Mouse (Mus musculus) urinary bladder, postnatal 4 days (tissue): ENCODE data around the gene Sde2.
A peak's percentile ranks its signal among the peaks of the same experiment; 100 is the strongest.
"Not testable (repeated sequence)": the region's sequence is repeated elsewhere in the genome, so short reads cannot be mapped to it uniquely, and the experiment has no call there.

Experiments
- DNase-seq, 2 experiments: peaks; one replicate each; pipeline ENCODE4 v3.0.0; 2021 to 2022; ENCODE audit warnings: low spot score in 2 of 2

Sde2 gene

GRCm38 (mm10) chr1:180835273-180836015, 15.5 kb upstream of the Sde2 start:
- no peak for DNase-seq

GRCm38 (mm10) chr1:180836467-180836866, 14.5 kb upstream of the Sde2 start:
- not testable (repeated sequence) for DNase-seq

GRCm38 (mm10) chr1:180837186-180837585, 13.7 kb upstream of the Sde2 start:
- DNase-seq = no peak

GRCm38 (mm10) chr1:180838014-180838413, 12.9 kb upstream of the Sde2 start:
- no peak for DNase-seq

GRCm38 (mm10) chr1:180839201-180839910, 11.6 kb upstream of the Sde2 start:
- no peak for DNase-seq

GRCm38 (mm10) chr1:180841561-180842300, 9.2 kb upstream of the Sde2 start:
- DNase-seq = no peak

- peak; percentile 65 to 70 for DNase-seq
Observed at GRCm38 (mm10) chr1:180848114-180848510, 2.8 kb upstream of the Sde2 start.

GRCm38 (mm10) chr1:180848511-180849241, 2.3 kb upstream of the Sde2 start:
- peak in 1 of 2 experiments; percentile 42 for DNase-seq

- DNase-seq = no peak
Observed at GRCm38 (mm10) chr1:180849701-180850301, 1.1 kb upstream of the Sde2 start.

- no peak for DNase-seq
Observed at GRCm38 (mm10) chr1:180858763-180859162, 7.8 kb downstream of the Sde2 start.

GRCm38 (mm10) chr1:180860030-180860429, 9.1 kb downstream of the Sde2 start:
- no peak for DNase-seq

- no peak for DNase-seq
Observed at GRCm38 (mm10) chr1:180863606-180864005, 12.7 kb downstream of the Sde2 start.

- DNase-seq = no peak
Observed at GRCm38 (mm10) chr1:180866001-180866400, 15.1 kb downstream of the Sde2 start.

- no peak for DNase-seq
Observed at GRCm38 (mm10) chr1:180870122-180870650, 19.3 kb downstream of the Sde2 start.

GRCm38 (mm10) chr1:180873861-180874484, 23.0 kb downstream of the Sde2 start:
- DNase-seq = no peak

GRCm38 (mm10) chr1:180874615-180875014, 23.7 kb downstream of the Sde2 start:
- DNase-seq = no peak

GRCm38 (mm10) chr1:180875126-180875525, 24.2 kb downstream of the Sde2 start:
- DNase-seq = no peak

- DNase-seq = no peak
Observed at GRCm38 (mm10) chr1:180877466-180877865, 26.5 kb downstream of the Sde2 start.

- no peak for DNase-seq
Observed at GRCm38 (mm10) chr1:180881768-180882167, 30.8 kb downstream of the Sde2 start.

GRCm38 (mm10) chr1:180883731-180884130, 32.8 kb downstream of the Sde2 start:
- no peak for DNase-seq

GRCm38 (mm10) chr1:180884484-180884883, 33.6 kb downstream of the Sde2 start:
- no peak for DNase-seq
